Mouse (Mus musculus): Measurements from ENCODE around the gene Trmt2a.

DNA sequence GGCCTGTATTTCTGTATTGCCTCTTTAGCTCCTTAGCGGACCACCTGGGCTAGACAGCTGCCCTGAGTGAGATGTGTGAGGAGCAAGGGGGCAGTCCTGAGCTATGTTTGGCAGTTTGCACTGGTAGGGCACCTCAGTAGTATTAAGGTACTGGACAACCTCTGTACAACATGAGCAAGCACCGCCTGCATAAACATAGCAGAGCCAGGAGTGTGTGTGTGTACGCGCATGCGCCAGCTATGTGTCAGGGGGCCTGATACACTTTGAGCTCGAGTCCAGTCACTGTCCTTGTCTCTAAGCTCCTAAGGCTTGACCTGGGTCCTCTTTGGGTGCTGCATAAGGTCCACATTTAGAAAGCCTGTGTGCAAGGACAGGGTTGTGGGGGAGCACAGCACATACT is 17.9 kb upstream of the Trmt2a start:
- TF ChIP-seq CTCF (IDR thresholded peaks at IDR 0.05; ENCODE audit: low read depth, low read length): no peak
- no peak for TF ChIP-seq GATA1 (IDR thresholded peaks at IDR 0.05; ENCODE audit: borderline replicate concordance, low read length)

Measured in G1E (cell line).